Mouse (Mus musculus) E14TG2a.4 (cell line): ENCODE data around the gene Fzd1.

Experiments used
- CTCF ChIP-seq: conservative IDR thresholded peaks from 2 replicates; pipeline ENCODE4 v1.5.1; 2014; ENCODE audit warnings: low read length
- NANOG ChIP-seq: IDR thresholded peaks from 2 replicates; pipeline ENCODE4 v1.6.1; 2014; ENCODE audit warnings: borderline replicate concordance, low read length, mixed read lengths
- POU5F1 ChIP-seq: IDR thresholded peaks from 2 replicates; pipeline ENCODE4 v1.6.1; 2014; ENCODE audit warnings: low read length, borderline replicate concordance

DNA sequence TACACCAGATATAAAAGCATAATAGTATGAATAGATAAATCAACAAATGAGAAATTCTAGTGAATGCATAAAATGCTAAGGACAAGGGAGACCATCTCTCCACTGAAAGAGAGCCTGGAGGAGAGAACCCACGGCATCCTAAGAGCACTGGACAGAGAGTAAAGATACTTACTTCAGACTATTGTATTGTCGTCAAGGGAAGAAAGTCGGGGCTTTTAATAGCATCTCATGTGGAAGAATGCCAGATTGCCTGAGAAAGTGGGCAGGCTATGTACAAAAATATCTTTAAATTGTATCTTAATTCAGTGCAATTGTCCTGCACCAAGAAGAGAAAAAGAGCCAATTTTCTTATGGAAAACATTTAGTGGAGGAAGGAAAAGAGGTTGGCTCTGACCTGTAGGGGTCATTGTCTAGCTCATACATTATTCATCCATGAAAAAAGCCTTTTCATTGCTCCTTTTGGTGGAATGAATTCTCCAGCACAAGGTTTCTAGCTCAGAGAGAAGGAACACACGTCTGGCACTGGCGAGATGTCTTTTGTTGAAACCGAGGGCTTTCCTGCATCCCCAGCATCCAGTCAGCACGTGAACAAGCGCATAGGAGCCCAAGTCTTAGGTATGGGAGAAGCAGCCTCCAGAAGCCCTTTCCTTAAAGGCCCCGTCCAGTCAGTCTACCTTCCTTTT lies 15.4 kb upstream of the Fzd1 start:
- no peak for TF ChIP-seq CTCF
- TF ChIP-seq NANOG = no peak
- TF ChIP-seq POU5F1 = no peak
